Mouse (Mus musculus) heart, adult 2 months (tissue): ENCODE results near the gene Gsg1l. TPM values are rescaled to one million over a fixed set of nuclear protein-coding genes. Genes with fewer than 3 reads are reported as not detected.

ENCODE experiments used
- DNase-seq, 2 experiments: peaks; one replicate each; pipeline ENCODE4 v3.0.0; 2021
- H3K27ac ChIP-seq: fragments of 200-600 bp; 2 replicates; pipeline ENCODE4 v1.8.1; 2022
- H3K27me3 ChIP-seq: fragments of 200-500 bp; 2 replicates; pipeline ENCODE4 v1.6.1; 2012; ENCODE audit warnings: mild to moderate bottlenecking, low read length, inconsistent platforms, mixed read lengths; ENCODE audit not compliant: control insufficient read depth, insufficient read depth
- H3K36me3 ChIP-seq: fragments of 200-500 bp; 2 replicates; pipeline ENCODE4 v1.6.1; 2012; ENCODE audit warnings: low read length, inconsistent platforms; ENCODE audit not compliant: control insufficient read depth, insufficient read depth
- H3K4me1 ChIP-seq: fragments of 200-500 bp; 2 replicates; pipeline ENCODE4 v1.6.1; 2011; ENCODE audit warnings: low read length; ENCODE audit not compliant: control insufficient read depth, insufficient read depth
- H3K4me3 ChIP-seq: fragments of 200-600 bp; 2 replicates; pipeline ENCODE4 v1.8.1; 2022
- H3K79me2 ChIP-seq: fragments of 200-500 bp; replicated peaks from 2 replicates; pipeline ENCODE4 v1.6.1; 2012; ENCODE audit warnings: mild to moderate bottlenecking, inconsistent platforms, low read length, moderate library complexity, mixed read lengths; ENCODE audit not compliant: control insufficient read depth, insufficient read depth
- H3K9ac ChIP-seq: fragments of 200-500 bp; 2 replicates; pipeline ENCODE4 v1.6.1; 2012; ENCODE audit warnings: low read depth, mild to moderate bottlenecking, control low read depth, inconsistent platforms, low read length, mixed read lengths
- CTCF ChIP-seq: fragments of 200-600 bp; IDR thresholded peaks from 2 replicates; pipeline ENCODE4 v1.8.1; 2022; ENCODE audit warnings: antibody characterized with exemption, mild to moderate bottlenecking, moderate library complexity
- EP300 ChIP-seq: fragments of 200-500 bp; IDR thresholded peaks from 2 replicates; pipeline ENCODE4 v1.6.1; 2011; ENCODE audit warnings: low read depth, low read length, control low read depth; ENCODE audit not compliant: insufficient read depth
- POLR2A ChIP-seq: fragments of 200-500 bp; IDR thresholded peaks from 2 replicates; pipeline ENCODE4 v1.6.1; 2011; ENCODE audit warnings: mild to moderate bottlenecking, low read depth, low read length, control low read depth; ENCODE audit not compliant: insufficient read depth
- WGBS: fragments of 180-500 bp; shearing (Covaris S2); methylation state at CpG from one replicate; pipeline ENCODE4 v1.1.7; 2018; 5-methylcytosine and 5-hydroxymethylcytosine counted together
- intact Hi-C: fragments of 180-260 bp; cut with DNase I; formaldehyde crosslinking; loops from one replicate; pipeline ENCODE4 v1.15.1; 2025
- polyA plus RNA-seq: library from polyadenylated mRNA; depleted of rRNA; stranded (reverse); fragments of >200 nt; gene quantifications from 2 replicates; pipeline ENCODE4 v1.2.3, GENCODE M21; 2012
- total RNA-seq, 2 experiments: library from RNA; stranded (reverse); gene quantifications; 2 replicates each; pipeline ENCODE4 v1.2.3; 2021

Gsg1l gene
- total and polyA plus RNA-seq, 3 experiments = 10.5 to 12.6 (median 11.3) TPM

DNA sequence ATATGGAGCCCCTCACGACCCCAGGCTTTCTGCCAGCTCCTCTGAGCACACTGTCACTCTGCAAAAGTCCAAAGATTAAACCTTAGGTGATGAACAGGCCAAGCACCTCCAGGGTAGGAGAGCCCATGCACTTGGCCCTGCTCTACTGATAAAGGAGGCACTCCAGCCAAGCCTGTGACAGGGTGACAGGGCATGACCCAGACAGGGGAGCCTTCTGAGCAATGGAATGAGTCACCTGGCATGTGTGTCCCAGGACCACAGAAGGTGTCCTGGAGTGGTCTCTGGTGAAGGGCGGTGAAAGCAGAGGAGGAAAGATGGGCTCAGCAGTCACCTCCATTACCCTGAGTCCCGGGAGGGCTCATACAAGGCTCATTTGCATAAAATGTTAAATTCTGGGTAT, 222.6 kb downstream of the Gsg1l start:
- Histone ChIP-seq H3K27me3 (no peaks in the 10 kb centered on the region), H3K4me1 (no peaks in the 10 kb centered on the region; the same call in 1 of the 2 replicates), H3K9ac (no peak overlapping the region), H3K4me3 (no peak overlapping the region), H3K27ac (no peak overlapping the region), H3K79me2 (no peaks in the 10 kb centered on the region), H3K36me3 (no peaks in the 10 kb centered on the region)
- TF ChIP-seq EP300 = no peak
- TF ChIP-seq CTCF = no peak
- TF ChIP-seq POLR2A = no peak
- no peak for DNase-seq
- intact Hi-C loops = no loop called here
- 59% methylated on average over 3 of the region's 3 CpGs for WGBS

DNA sequence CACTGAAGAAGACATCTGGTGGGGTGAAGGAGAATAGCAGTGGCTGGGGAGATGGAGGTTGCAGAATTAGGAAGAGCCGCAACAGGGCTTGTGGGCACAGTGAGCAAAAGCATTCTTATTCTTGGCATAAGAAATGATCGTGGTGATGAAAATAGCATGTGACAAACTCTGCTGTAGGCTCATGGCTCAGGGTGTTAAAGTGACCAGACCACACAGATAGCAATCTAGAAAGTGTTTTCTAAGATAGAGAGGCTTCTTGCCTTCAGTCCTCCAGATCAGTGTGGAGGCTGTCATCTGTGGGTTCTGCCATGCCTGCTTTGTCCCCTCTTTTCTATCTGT, 234.7 kb downstream of the Gsg1l start:
- WGBS = 59% methylated on average over 2 of the region's 2 CpGs

DNA sequence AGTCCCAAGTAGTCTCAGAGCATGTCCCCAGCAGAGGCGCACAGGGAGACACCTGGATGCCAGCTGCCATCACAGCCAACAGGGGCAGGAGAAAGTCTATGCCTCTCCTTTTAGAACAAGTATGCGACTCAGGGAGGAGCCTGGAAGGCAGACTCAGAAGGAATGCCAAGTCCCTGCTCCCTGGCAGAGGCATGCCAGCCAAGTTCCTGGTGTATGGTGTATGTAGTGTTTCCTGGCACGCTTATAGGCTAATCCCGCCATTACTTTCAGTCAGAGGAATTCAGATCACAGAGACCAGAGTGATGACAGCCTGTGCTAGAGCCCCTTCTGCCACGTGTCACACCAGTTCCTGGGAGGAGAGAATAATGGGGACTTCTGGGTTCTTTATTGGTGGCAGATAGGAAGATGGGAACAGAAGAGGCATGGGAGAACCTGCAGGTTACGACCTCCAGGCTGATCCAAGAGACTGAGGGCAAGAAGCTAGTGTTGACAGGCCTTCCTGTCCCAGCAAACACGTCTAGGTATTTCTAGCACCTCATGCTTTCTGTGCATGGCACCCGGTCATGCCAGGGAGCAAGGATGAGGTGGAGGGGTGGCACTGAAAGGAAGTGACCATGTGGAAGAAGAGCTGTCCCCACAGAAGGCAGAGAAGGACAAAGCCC, 235.2 kb downstream of the Gsg1l start:
- peak; percentile 31 to 54 for DNase-seq
- Histone ChIP-seq H3K9ac (no peak overlapping the region), H3K4me3 (no peak overlapping the region), H3K27me3 (no peaks in the 10 kb centered on the region), H3K27ac (peak overlapping the region; percentile 20; the same call in 1 of the 2 replicates), H3K36me3 (no peaks in the 10 kb centered on the region), H3K79me2 (no peaks in the 10 kb centered on the region), H3K4me1 (peaks cover 6% of the 10 kb centered on the region; the same call in 1 of the 2 replicates)
- no peak for TF ChIP-seq POLR2A
- no peak for TF ChIP-seq EP300
- TF ChIP-seq CTCF = no peak
- intact Hi-C loops = no loop called here
- WGBS = 53% methylated on average over 8 of the region's 8 CpGs

More for the DNA sequence above, 234.7 kb downstream of the Gsg1l start:
- intact Hi-C loops = no loop called here
- no peaks in the 10 kb centered on the region for H3K79me2 ChIP-seq
- peak overlapping the region; percentile 20; the same call in 1 of the 2 replicates for H3K27ac ChIP-seq
- peaks cover 6% of the 10 kb centered on the region; the same call in 1 of the 2 replicates for H3K4me1 ChIP-seq
- TF ChIP-seq POLR2A (no peak), EP300 (no peak), CTCF (no peak)
- no peaks in the 10 kb centered on the region for H3K27me3 ChIP-seq
- no peaks in the 10 kb centered on the region for H3K36me3 ChIP-seq
- no peak overlapping the region for H3K9ac ChIP-seq
- DNase-seq = no peak
- H3K4me3 ChIP-seq = no peak overlapping the region

DNA sequence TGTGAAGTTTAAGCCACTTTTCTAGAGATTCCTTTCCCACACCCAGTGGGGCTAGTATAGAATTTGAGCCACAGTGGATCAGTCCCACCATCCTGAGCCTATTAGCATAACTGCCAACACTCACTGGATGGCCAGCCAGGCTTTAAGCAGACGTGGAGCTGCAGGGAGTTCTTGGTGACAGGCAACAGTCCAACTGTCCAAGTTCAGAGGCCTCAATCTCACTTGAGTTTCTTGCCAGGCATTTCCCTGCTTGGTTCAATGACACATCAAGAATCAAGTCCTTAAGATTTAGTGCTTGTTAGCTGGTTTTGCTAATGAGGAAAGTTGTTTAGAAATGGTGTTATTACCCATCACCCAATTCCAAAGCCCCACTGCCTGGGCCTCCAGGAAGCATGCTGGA, 236.6 kb downstream of the Gsg1l start:
- Histone ChIP-seq H3K27me3 (no peaks in the 10 kb centered on the region), H3K9ac (no peak overlapping the region), H3K4me3 (no peak overlapping the region), H3K27ac (no peak overlapping the region), H3K36me3 (no peaks in the 10 kb centered on the region), H3K4me1 (peaks cover 6% of the 10 kb centered on the region; the same call in 1 of the 2 replicates), H3K79me2 (no peaks in the 10 kb centered on the region)
- no peak for TF ChIP-seq CTCF
- TF ChIP-seq EP300 = no peak
- no peak for TF ChIP-seq POLR2A
- peak in 1 of 2 experiments; percentile 13 for DNase-seq
- 36% methylated on average over 1 of the region's 1 CpGs for WGBS
- intact Hi-C loops = no loop called here

DNA sequence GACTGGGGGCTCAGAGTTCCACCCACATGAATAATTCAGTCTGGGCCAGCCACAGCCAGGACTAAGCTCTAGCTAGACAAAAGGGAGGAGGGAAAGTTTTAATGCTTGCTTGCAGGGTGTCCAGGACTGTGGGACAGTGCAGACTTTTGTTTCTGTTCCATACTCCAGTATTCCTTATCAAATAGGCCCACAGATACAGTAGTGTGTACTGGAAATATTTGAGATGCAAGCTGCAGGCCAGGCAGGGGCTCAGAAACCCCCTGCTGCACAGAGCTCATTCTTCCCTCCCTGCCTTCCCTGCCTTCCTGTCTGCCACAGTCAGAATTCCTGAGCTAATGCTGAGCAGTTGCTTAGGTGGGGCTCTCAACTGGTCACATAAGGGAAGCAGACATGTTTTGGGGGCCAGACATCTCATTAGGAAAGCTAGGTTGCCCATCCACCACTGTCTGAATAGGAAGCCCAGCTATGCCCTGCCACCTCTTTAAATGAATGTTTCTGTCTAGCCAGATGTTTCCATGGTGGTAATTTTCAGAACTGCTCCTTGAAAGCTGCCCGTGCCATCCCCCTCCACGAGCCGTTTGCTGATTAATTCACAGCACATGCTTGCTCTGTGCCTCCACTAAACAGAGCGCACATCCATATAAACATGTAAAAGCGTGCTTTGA, 244.0 kb downstream of the Gsg1l start:
- WGBS = 89% methylated on average over 5 of the region's 5 CpGs
- Histone ChIP-seq H3K27me3 (no peaks in the 10 kb centered on the region), H3K27ac (no peak overlapping the region), H3K36me3 (no peaks in the 10 kb centered on the region), H3K4me1 (no peaks in the 10 kb centered on the region), H3K79me2 (no peaks in the 10 kb centered on the region), H3K9ac (no peak overlapping the region), H3K4me3 (no peak overlapping the region)
- intact Hi-C loops = no loop called here
- TF ChIP-seq CTCF (no peak), POLR2A (no peak), EP300 (no peak)
- DNase-seq = no peak

DNA sequence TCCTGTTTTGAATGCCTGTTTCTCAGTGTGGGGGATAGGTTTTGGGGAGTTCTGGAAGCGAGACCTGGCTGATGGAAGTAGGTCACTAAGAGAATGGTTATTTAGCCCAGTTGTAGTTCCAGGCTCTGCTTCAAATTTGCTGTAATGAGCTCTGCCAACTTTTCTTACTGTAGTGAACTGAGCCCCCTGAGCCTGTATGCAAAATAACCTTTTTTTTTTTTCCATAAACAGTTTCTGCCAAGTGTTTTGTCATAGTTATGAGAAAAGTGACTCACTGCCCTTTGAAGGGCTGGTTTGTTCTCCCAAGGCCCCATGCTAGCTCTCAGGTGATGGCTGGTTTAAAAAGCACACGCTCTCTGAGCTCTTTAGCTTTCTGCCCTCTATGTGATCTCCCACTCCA, 248.7 kb downstream of the Gsg1l start:
- H3K4me3 ChIP-seq = no peak overlapping the region
- H3K27ac ChIP-seq = no peak overlapping the region
- H3K79me2 ChIP-seq = no peaks in the 10 kb centered on the region
- intact Hi-C loops = no loop called here
- no peak for TF ChIP-seq POLR2A
- TF ChIP-seq EP300 = no peak
- no peak for TF ChIP-seq CTCF
- H3K4me1 ChIP-seq = peaks cover 2% of the 10 kb centered on the region; the same call in 1 of the 2 replicates
- no peaks in the 10 kb centered on the region for H3K27me3 ChIP-seq
- 90% methylated on average over 2 of the region's 2 CpGs for WGBS
- no peak overlapping the region for H3K9ac ChIP-seq
- H3K36me3 ChIP-seq = no peaks in the 10 kb centered on the region
- no peak for DNase-seq
